Mouse (Mus musculus): ENCODE results near the gene Pim1. TPM values are rescaled to one million over a fixed set of nuclear protein-coding genes. Genes with fewer than 3 reads are reported as not detected.

Gene Pim1
- total RNA-seq, 2 experiments from 2014 or later: 22.1 to 32.7 TPM

GRCm38 (mm10) chr17:29464068-29464467, 26.5 kb upstream of the Pim1 start:
- intact Hi-C loops (cut with DNase I): no loop called here
- DNase-seq (ENCODE audit: low spot score): no peak

- no peak for DNase-seq (ENCODE audit: low spot score)
Observed at GRCm38 (mm10) chr17:29464519-29465140, 25.9 kb upstream of the Pim1 start.

GRCm38 (mm10) chr17:29465405-29466010, 25.0 kb upstream of the Pim1 start:
- intact Hi-C loops (cut with DNase I): no loop called here
- no peak for DNase-seq (ENCODE audit: low spot score)

More at GRCm38 (mm10) chr17:29464519-29465140, 25.9 kb upstream of the Pim1 start:
- intact Hi-C loops (cut with DNase I): no loop called here

- intact Hi-C loops (cut with DNase I): no loop called here
- DNase-seq (ENCODE audit: low spot score): no peak
Observed at GRCm38 (mm10) chr17:29467030-29467429, 23.5 kb upstream of the Pim1 start.

GRCm38 (mm10) chr17:29473466-29473865, 17.1 kb upstream of the Pim1 start:
- intact Hi-C loops (cut with DNase I): no loop called here
- DNase-seq (ENCODE audit: low spot score): no peak

GRCm38 (mm10) chr17:29474036-29474435, 16.5 kb upstream of the Pim1 start:
- DNase-seq (ENCODE audit: low spot score): no peak
- intact Hi-C loops (cut with DNase I): no loop called here

- intact Hi-C loops (cut with DNase I): no loop called here
- DNase-seq (ENCODE audit: low spot score): no peak
Observed at GRCm38 (mm10) chr17:29475142-29475541, 15.4 kb upstream of the Pim1 start.

GRCm38 (mm10) chr17:29476461-29476860, 14.1 kb upstream of the Pim1 start:
- intact Hi-C loops (cut with DNase I): no loop called here
- no peak for DNase-seq (ENCODE audit: low spot score)

GRCm38 (mm10) chr17:29477357-29477756, 13.2 kb upstream of the Pim1 start:
- no peak for DNase-seq (ENCODE audit: low spot score)
- intact Hi-C loops (cut with DNase I): no loop called here

- no peak for DNase-seq (ENCODE audit: low spot score)
- intact Hi-C loops (cut with DNase I): no loop called here
Observed at GRCm38 (mm10) chr17:29478271-29478670, 12.3 kb upstream of the Pim1 start.

GRCm38 (mm10) chr17:29480256-29480655, 10.3 kb upstream of the Pim1 start:
- DNase-seq (ENCODE audit: low spot score): no peak
- intact Hi-C loops (cut with DNase I): no loop called here

- intact Hi-C loops (cut with DNase I): no loop called here
- DNase-seq (ENCODE audit: low spot score): no peak
Observed at GRCm38 (mm10) chr17:29482632-29483031, 7.9 kb upstream of the Pim1 start.

- intact Hi-C loops (cut with DNase I): no loop called here
- DNase-seq (ENCODE audit: low spot score): no peak
Observed at GRCm38 (mm10) chr17:29483282-29483681, 7.3 kb upstream of the Pim1 start.

GRCm38 (mm10) chr17:29484431-29484830, 6.1 kb upstream of the Pim1 start:
- intact Hi-C loops (cut with DNase I): no loop called here
- DNase-seq (ENCODE audit: low spot score): no peak

GRCm38 (mm10) chr17:29485336-29486233, 5.0 kb upstream of the Pim1 start:
- intact Hi-C loops (cut with DNase I): no loop called here
- DNase-seq (ENCODE audit: low spot score): no peak

GRCm38 (mm10) chr17:29488257-29488977, 2.1 kb upstream of the Pim1 start:
- DNase-seq (ENCODE audit: low spot score): no peak
- intact Hi-C loops (cut with DNase I): no loop called here

- DNase-seq (ENCODE audit: low spot score): no peak
- intact Hi-C loops (cut with DNase I): no loop called here
Observed at GRCm38 (mm10) chr17:29488978-29489970, 1.3 kb upstream of the Pim1 start.

- peak; percentile 96 for DNase-seq (ENCODE audit: low spot score)
- intact Hi-C loops (cut with DNase I): loop anchor here (2.0 kb wide), 1 partner anchor 31 kb away; no protein-coding TSS in a partner anchor
Observed at GRCm38 (mm10) chr17:29489971-29490712, 411 bp upstream of the Pim1 start.
